Mouse (Mus musculus) large intestine, adult 2 months (tissue): ENCODE measurements around the gene Rere. TPM values are rescaled to one million over a fixed set of nuclear protein-coding genes. Genes with fewer than 3 reads are reported as not detected.
"Not testable (repeated sequence)": the region's sequence is repeated elsewhere in the genome, so short reads cannot be mapped to it uniquely, and the experiment has no call there.

Source experiments
- DNase-seq: peaks from one replicate; pipeline ENCODE4 v3.0.0-alpha.2; 2012; ENCODE audit warnings: low read depth, low spot score
- WGBS: fragments of 180-500 bp; shearing (Covaris S2); methylation state at CpG from one replicate; pipeline ENCODE4 v1.1.7; 2018; 5-methylcytosine and 5-hydroxymethylcytosine counted together
- polyA plus RNA-seq: library from polyadenylated mRNA; depleted of rRNA; stranded (reverse); fragments of >200 nt; gene quantifications from 2 replicates; pipeline ENCODE4 v1.2.3, GENCODE M21; 2012

The Rere gene
- polyA plus RNA-seq, 1 experiment = 29.4 TPM

- DNase-seq = peak; percentile 81
- WGBS = 2% methylated on average over 17 of the region's 17 CpGs
These were observed 275.2 kb downstream of the Rere start for GRCm38 (mm10) chr4:150556382-150557221.

- 52% methylated on average over 3 of the region's 3 CpGs for WGBS
- not testable (repeated sequence) for DNase-seq
These were observed 275.8 kb downstream of the Rere start for GRCm38 (mm10) chr4:150557289-150557688.

DNA sequence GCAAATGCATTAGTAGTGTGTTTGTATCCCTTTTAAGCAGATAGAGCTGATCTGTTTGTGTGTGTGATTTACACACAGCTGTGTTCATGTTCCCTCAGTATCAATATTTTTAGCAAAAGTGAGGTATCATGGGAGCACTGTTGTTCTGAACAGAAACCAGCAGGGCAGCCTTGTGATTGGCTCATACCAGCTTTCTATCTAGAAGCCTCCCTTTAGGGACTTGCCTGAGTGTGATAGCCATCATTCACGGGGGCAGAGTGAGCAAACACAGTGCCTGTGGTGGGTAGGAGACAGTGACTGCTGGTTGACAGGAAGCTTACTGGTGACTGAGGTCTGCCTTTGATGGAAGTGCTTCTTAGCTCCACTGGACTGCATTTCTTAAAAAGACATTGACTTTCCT is 276.5 kb downstream of the Rere start:
- DNase-seq = no peak
- 57% methylated on average over 1 of the region's 1 CpGs for WGBS

- no peak for DNase-seq
- 60% methylated on average over 3 of the region's 3 CpGs for WGBS
These were observed 278.1 kb downstream of the Rere start for GRCm38 (mm10) chr4:150559514-150559913.

GRCm38 (mm10) chr4:150563281-150563680 is 281.8 kb downstream of the Rere start:
- WGBS = 60% methylated on average over 5 of the region's 5 CpGs
- DNase-seq = no peak

DNA sequence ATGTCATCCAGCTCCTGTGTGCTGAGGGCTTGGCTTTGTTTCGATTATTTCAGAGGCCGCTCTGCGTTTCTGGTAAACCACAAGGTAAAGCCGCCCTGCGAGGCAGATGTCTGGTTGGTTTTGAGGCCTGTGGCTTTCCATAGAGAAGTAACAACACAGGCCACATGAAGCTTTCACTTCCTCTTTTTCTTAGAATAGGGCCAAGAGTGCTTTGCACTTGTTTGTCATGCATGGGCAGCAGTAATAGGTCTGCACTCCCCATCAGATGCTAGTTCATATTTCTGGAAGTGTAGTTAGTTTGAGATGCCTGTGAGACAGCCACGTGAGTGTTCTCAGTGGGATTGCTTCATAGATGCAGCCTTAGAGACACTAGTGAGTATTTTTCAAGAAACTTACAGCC is 284.7 kb downstream of the Rere start:
- no peak for DNase-seq
- 79% methylated on average over 6 of the region's 6 CpGs for WGBS

- 11% methylated on average over 9 of the region's 9 CpGs for WGBS
These were observed 287.1 kb downstream of the Rere start for GRCm38 (mm10) chr4:150568318-150569134.

GRCm38 (mm10) chr4:150569135-150569833 is 287.8 kb downstream of the Rere start:
- DNase-seq = no peak
- WGBS = 1% methylated on average over 71 of the region's 73 CpGs

More at GRCm38 (mm10) chr4:150568318-150569134, 287.1 kb downstream of the Rere start:
- DNase-seq = peak; percentile 94

GRCm38 (mm10) chr4:150569834-150570571 is 288.6 kb downstream of the Rere start:
- DNase-seq = no peak
- WGBS = under 1% methylated on average over 27 of the region's 27 CpGs

GRCm38 (mm10) chr4:150570793-150571192 is 289.3 kb downstream of the Rere start:
- WGBS = 10% methylated on average over 2 of the region's 2 CpGs
- DNase-seq = no peak

DNA sequence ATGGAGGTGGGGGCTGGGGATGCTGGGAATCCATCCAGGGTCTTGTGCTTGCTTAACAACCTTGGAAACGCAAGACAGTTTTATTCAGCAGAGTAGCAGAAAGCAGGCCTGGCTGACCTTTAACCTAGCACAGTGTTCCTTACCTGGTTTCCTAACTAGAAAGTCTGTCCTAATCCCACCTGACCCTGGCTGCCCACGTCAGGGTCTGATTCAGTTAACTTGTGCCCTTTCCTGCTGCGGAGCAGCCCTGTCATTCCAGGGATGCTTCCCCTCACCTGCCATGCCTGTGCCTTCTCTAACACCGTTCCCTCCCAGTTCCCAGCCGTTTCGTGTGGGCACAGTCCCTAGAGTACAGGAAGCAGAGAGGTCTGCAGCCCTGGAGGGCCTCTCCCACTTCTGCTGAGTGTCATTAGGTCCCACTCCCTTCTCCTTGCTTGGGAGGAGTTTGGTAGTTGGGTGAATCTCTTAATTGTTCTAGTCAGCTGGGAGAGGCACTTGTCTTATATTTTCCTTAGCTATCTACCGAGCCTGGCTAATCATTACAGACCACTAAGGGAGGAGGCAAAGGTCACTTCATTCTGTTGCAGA is 290.8 kb downstream of the Rere start:
- 18% methylated on average over 7 of the region's 7 CpGs for WGBS
- no peak for DNase-seq

GRCm38 (mm10) chr4:150572938-150573337 is 291.5 kb downstream of the Rere start:
- WGBS = 66% methylated on average over 4 of the region's 4 CpGs
- no peak for DNase-seq

- no peak for DNase-seq
These were observed 294.1 kb downstream of the Rere start for GRCm38 (mm10) chr4:150575363-150576092.

GRCm38 (mm10) chr4:150576339-150576738 is 294.9 kb downstream of the Rere start:
- 10% methylated on average over 3 of the region's 3 CpGs for WGBS
- DNase-seq = no peak

More at GRCm38 (mm10) chr4:150575363-150576092, 294.1 kb downstream of the Rere start:
- WGBS = 31% methylated on average over 3 of the region's 3 CpGs

DNA sequence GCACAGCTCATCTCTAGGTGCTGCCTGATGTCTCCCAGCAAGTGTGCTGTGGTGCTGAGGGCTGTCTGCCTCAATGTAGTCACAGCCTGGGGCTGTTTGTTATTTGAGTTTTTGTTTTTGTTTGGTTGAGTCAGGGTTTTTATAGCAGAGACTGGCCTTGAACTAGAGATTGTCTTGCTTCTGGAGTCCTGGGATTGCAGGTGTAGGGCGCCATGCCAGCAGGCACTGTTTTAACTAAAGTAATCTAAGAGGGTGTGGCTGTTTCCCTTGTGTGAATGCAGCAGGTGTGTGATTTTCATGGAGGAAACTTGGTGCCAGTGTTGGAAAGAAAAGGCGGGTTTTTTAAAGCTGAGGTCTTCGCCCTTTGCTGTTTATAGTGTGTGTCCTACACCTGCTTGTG is 296.6 kb downstream of the Rere start:
- DNase-seq = no peak
- 32% methylated on average over 3 of the region's 3 CpGs for WGBS

DNA sequence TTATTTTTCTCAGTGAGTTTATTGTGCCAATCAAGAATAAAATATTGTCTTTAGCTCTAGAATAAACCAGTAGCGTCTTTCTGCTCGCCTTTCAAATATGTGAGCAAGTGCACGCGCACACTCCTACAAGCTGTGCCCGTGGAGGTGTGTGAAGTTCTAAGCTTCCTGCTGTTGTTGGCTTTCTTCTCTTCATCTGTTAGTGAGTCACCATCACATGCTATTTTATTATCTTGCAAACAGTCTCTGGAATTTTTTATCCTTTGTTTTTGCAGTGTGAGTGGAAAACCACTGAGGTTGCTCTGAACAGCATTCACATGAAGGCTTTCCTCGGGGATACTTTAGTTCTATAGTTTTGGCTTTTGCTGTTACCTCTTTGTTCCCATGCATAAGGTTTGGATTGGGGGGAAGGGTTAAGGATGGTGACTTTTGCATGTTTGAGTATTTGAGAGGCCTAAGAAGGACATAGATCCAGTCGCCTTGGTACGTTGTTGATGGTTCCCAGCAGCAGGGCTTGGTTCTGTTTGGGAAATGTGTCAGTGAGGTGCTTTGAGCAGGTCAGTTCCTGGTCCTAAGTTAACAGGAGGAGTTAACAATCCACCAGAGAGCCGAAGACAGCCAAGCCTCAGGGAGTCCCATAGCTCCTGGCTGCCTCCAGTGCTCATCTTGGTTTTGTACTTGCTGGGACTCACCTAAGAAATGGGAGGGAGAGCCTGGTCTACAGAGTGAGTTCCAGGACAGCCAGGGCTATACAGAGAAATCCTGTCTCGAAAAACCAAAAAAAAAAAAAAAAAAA is 300.7 kb downstream of the Rere start:
- DNase-seq = no peak

GRCm38 (mm10) chr4:150582966-150583776 is 301.7 kb downstream of the Rere start:
- 3% methylated on average over 13 of the region's 13 CpGs for WGBS
- DNase-seq = no peak

More for the DNA sequence above, 300.7 kb downstream of the Rere start:
- WGBS = 10% methylated on average over 10 of the region's 10 CpGs
